Mouse (Mus musculus): Measurements from ENCODE around the gene Steap4.
A peak's percentile ranks its signal among the peaks of the same experiment; 100 is the strongest.

Gene Steap4

DNA sequence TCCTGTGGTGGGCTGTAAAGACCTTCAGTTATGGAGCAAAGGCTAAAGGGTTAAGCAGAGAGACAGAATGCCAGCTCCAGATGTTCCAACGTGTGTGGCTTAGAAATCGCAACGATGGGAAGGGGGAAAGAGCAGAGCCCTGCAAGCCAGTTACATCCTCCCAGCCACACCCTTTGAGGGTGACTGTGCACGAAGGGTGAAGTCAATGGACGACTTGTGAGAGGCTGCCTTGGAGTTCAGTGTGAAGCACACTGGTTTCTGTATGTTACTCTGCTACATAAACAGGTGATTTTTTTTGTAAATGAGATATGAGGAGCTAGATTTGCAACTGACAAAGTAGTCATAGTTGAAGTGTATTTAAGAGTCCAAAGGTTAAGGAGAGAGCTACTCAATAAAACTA, 33.5 kb downstream of the Steap4 start:
- DNase-seq: no peak

GRCm38 (mm10) chr5:7995288-7995897, 35.1 kb downstream of the Steap4 start:
- DNase-seq: no peak

DNA sequence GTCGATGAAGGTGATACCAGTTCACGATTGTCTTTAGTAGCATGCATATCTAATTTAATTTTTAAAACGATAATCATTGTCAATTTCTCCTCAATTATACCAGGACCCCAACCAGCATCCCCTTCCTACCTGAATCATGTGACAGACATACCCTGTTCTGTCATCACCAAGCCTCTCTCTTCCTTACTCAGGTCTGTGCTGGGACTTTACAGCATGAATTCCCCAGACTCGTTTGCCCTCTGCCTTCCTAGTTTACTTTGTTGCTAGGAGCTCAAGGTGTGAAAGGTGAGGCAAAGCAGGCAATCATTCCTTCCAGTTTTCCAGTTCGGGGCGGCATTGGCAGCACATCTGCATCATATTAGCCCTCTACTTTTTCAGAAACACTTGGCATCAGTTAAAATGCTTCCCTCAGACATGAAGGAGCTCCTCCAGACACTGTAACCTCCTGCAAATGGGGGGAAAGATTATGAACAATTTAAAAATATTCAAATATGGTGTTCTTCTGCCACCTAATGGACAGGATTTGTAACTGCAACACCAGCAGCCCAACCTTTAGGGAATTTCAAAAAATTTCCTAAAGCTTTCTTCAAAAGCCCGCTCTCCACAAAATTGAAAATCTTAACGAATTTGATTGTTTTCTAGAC, 36.3 kb downstream of the Steap4 start:
- peak; percentile 57 for DNase-seq

- DNase-seq: no peak
These were observed 36.8 kb downstream of the Steap4 start for GRCm38 (mm10) chr5:7997086-7997485.

DNA sequence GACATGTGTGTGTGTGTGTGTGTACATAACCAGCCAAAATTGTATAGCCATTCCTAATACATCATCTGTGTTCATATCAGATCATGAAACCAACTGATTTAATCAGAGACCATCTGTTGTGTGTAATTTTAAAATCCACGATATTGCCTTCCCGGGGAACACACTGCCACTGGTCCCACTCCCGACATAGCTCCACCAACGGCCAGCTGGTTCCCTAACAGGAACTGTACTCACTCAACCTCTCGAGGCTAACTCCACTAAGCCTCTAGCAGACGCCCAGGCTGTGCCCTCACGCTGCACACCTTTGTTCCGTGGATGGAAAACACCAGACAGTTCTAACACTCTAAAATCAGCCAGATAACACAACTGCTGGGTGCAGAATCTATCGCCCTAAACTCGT, 40.2 kb downstream of the Steap4 start:
- no peak for DNase-seq

GRCm38 (mm10) chr5:8002827-8003226, 42.6 kb downstream of the Steap4 start:
- DNase-seq: no peak

GRCm38 (mm10) chr5:8013276-8013675, 53.0 kb downstream of the Steap4 start:
- DNase-seq: no peak
